In genomic region chr5:5109017-5109416, GRCm38 (mm10) we compare ENCODE assay signal across 15 mouse cellular contexts.
"Had no signal": no experiment of that assay in that cellular context is flagged by ENCODE, and none has a peak within 500 bp of the region (broad histone marks: within the 10 kb centered on the region; RNA-seq: fewer than 3 reads in every experiment).

No protein-coding gene starts in this region.

- H3K9me3 ChIP-seq: limb, embryonic 13.5 days; midbrain, embryonic 10.5 days; neural tube, embryonic 15.5 days had no signal

- H3K27ac ChIP-seq: limb, embryonic 13.5 days; liver, embryonic 14.5 days; midbrain, embryonic 10.5 days; neural tube, embryonic 15.5 days had no signal

- H3K4me2 ChIP-seq: limb, embryonic 13.5 days; neural tube, embryonic 15.5 days had no signal

- ATAC-seq: lung, postnatal 0 days had no signal

- H3K27me3 ChIP-seq: limb, embryonic 13.5 days; neural tube, embryonic 15.5 days had no signal

- DNase-seq: kidney, adult 8-10 months; kidney, postnatal 25 days; left cerebral cortex, postnatal 4 days; lung, adult 18-20 months; lung, postnatal 4 days; midbrain, embryonic 14.5 days; right cerebral cortex, adult 18-20 months; right cerebral cortex, postnatal 25 days; thymus, postnatal 36 days had no signal

- H3K36me3 ChIP-seq: limb, embryonic 13.5 days; midbrain, embryonic 10.5 days; neural tube, embryonic 15.5 days had no signal

- H3K4me3 ChIP-seq: limb, embryonic 13.5 days; midbrain, embryonic 10.5 days; myocyte; neural tube, embryonic 15.5 days had no signal

- H3K9ac ChIP-seq: limb, embryonic 13.5 days; liver, embryonic 14.5 days; neural tube, embryonic 15.5 days had no signal
